Mouse (Mus musculus) monocyte, adult 2 months (primary cell): ENCODE measurements around the gene Arhgap35.

Experiments
- DNase-seq, 2 experiments: peaks; one replicate each; pipeline ENCODE4 v3.0.0; 2022; ENCODE audit warnings: low spot score in 2 of 2, low read depth in 1 of 2

Arhgap35 gene

DNA sequence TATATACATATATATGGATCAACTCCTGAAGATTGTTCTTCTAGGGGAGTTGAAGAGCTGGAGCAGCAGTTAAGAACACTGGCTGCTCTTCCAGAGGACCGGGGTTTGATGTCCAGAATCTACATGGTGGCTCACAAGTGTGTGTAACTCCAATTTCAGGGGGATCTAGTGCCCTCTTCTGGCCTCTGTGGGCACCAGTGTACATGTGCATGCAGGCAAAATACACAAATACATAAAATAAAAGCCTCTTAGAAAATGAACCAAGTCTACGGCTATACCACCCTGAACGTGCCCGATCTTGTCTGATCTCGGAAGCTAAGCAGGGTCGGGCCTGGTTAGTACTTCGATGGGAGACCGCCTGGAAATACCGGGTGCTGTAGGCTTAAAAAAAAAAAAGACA is 143.2 kb downstream of the Arhgap35 start:
- DNase-seq: no peak

DNA sequence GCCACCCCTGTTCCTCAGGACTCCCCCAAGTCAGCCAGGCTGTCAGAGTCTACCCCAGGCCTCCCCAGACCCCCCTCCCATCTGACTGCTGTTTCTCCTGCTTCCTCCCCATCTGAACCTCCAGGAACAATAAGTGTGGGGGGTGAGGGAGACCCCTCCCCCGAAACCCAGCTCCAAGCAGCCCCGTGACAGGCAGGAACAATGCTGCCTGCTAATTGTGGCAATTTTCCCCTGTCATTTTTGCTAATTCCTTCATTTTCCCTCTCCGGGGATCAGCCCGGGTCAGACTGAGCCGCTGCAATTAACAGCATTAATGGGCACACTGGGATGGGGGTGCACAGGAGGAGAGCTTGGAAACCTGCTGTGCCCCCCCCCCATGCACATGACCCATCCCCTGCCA is 146.7 kb downstream of the Arhgap35 start:
- DNase-seq: no peak

- no peak for DNase-seq
Measured at GRCm38 (mm10) chr7:16466565-16466964, 148.2 kb downstream of the Arhgap35 start.

GRCm38 (mm10) chr7:16465568-16465967 is 149.2 kb downstream of the Arhgap35 start:
- DNase-seq: no peak

DNA sequence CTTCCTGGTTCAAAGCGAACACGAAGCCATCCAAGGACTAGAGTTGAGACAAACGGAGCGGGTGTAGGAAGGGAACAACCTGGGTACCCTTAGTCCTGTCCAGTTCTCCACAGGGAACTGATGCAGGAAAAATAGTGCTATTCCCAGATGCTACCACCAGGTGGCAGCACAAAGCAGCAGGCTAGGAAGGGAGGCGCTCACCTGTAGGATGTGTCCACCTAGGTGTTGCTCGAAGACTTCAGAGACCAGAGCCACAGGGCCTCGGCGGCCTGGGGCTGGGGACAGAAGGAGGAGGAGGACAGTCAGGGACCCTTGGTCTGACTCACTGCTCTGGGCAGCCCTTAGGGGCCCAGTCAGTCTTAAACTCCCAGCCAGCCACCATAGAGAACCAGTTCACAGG is 149.6 kb downstream of the Arhgap35 start:
- peak in 1 of 2 experiments; percentile 28 for DNase-seq

DNA sequence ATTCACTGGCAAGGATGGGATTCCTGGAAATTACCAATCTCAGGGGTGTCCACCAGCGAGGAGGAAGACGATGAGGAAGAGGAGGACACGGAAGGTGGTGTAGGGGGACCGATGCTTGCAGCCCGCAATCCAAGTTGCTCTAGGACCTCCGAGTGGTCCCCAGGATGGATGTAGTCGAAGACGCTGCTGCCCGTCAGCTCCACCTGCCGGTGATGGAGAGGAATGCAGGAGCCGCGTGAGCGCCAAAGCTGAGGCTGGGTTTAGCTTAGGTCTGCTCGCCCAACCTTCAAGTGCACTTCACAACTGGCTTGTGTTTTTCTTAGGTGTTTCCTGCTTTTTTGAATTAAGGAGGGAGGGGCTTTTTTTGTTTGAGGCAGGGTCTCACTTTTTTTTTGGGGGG is 151.6 kb downstream of the Arhgap35 start:
- DNase-seq: peak; percentile 27 to 52

DNA sequence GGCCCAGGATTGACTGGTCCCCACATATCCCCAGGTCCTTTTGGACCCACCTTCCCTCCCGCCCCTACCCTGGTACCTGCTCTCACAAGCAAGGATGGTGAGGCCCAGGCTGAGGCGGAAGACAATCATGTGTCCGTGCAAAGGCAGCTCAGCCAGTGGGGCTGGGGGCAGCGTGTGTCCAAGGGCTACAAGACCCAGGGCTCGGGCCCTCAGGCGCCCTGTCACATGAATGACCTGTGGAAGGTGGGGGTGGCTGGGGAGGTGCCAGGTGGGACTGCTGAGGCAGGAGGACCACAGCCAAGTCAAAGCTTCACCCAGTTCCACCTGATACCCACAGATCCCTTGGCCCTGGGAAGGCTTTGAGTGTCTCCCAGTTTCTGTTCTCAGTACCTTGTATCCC is 153.1 kb downstream of the Arhgap35 start:
- DNase-seq: no peak

- no peak for DNase-seq
Measured at GRCm38 (mm10) chr7:16461151-16461550, 153.6 kb downstream of the Arhgap35 start.

DNA sequence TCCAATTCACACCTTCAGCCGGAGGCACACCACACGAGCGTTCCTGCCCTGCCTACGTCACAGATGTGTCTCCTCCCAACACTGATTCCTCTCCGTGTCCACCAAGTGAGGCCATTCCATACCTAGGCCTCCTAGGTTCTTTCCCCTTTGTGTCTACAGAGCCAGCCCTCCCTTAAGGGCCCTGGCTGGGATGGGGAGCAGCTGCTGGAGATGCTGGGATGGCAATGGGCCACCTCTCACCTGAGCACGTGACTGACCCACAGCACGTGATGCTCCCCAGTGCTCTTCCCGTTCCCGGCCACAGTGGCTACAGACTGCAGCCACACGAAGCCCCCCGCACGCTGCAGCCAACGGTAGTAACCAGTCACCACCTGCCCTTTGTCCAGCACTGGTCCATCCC is 154.2 kb downstream of the Arhgap35 start:
- DNase-seq: no peak

DNA sequence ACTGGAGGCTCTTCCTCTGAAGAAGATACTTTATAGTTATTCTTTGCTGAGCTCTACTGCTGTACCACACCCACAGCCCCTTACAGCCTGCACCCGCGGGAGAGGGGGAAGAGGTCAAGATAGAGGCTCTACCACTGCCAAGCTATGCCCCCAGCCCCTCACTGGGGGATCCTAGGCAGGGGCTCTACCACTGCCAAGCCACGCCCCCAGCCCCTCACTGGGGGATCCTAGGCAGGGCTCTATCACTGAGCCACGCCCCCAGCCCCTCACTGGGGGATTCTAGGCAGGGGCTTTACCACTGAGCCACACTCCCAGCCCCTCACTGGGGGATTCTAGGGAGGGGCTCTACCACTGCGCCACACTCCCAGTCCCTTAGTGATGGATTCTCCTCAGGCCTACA is 158.5 kb downstream of the Arhgap35 start:
- DNase-seq: no peak

DNA sequence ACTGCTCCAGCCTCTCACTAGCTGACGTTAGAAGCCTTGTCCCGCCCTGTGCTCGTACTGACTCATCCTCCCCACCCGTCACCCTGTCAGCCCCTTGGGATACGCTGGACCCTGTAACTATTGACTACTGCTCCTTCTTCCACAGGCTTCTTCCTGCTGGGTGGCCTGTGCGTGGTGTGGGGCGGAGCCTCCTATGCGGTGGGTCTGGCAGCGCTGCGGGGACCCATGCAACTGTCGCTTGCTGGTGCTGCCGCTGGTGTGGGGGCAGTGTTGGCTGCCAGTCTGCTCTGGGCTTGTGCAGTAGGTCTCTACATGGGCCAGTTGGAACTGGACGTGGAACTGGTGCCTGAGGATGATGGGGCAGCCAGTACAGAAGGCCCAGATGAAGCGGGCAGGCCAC is 159.8 kb downstream of the Arhgap35 start:
- no peak for DNase-seq

- no peak for DNase-seq
Measured at GRCm38 (mm10) chr7:16453118-16453711, 161.6 kb downstream of the Arhgap35 start.

DNA sequence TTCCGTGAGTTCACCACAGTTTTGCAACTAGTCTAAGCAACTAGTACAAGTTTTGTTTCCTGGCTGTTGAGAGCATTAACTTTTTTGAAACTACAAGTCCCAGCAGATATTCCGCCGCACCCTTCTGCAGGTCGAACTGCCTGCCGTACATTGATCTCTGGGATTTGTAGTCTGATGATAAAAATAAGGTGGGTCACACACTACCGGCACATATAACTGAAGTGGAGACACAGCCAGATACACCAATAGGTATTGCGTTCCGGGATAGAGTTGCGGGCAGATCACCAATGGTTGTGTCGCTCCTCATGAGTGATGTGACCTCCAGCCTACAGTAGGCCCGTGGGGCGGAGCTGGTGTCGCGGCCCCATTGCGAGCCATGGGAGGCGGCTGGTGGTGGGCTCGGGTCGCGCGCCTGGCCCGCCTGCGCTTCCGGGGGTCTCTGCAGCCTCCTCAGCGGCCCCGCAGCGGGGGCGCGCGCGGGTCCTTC is 162.2 kb downstream of the Arhgap35 start, which contains the start of gene Tmem160:
Gene Tmem160 (plus strand): TSS at position 193 of the 487 bp plus-strand sequence.
- DNase-seq: peak; percentile 64 to 69

DNA sequence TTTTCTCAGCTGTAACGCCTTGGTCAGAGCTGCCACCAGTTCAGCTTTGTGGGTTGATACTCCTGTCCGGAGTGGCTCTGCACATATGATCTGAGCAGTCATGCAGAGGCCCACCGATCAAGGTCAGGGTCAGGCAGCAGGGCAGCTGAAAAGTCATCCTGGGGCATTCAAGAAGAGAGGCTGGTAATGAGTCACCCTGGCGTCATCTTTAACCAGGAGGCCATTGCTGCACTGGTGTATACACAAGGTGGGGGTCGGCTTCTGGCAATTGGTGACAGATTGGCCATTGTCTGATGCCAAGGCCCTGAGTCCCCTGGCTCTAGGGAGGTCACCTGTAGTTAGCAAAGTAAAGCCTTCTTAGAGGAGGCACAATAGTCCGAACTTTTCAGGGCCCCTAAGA is 163.1 kb downstream of the Arhgap35 start:
- DNase-seq: no peak
